Mouse (Mus musculus) G1E (cell line): ENCODE measurements at regions not wholly inside any gene's neighbourhood (a gene's known extent, or its start where the extent isn't known, plus 50 kb on each side); places are given as distances from the start of the nearest gene placed in this dataset.

Source experiments
- ATAC-seq: 2 replicates; pipeline ENCODE4 v1.8.0; 2016; ENCODE audit warnings: mild to moderate bottlenecking; ENCODE audit not compliant: insufficient number of reproducible peaks, poor library complexity, low FRiP score, severe bottlenecking; ENCODE audit errors: extremely low read depth
- DNase-seq: peaks from one replicate; pipeline ENCODE4 v3.0.0; 2012; ENCODE audit warnings: low spot score
- H3K27me3 ChIP-seq: 2 replicates; pipeline ENCODE4 v1.6.1; 2012; ENCODE audit warnings: mild to moderate bottlenecking, low read length, inconsistent platforms; ENCODE audit not compliant: insufficient read depth
- H3K36me3 ChIP-seq: replicated peaks from 2 replicates; pipeline ENCODE3; 2012; ENCODE audit warnings: mild to moderate bottlenecking, inconsistent platforms
- H3K4me1 ChIP-seq: 2 replicates; pipeline ENCODE4 v1.6.1; 2012; ENCODE audit warnings: low read depth, low read length, inconsistent platforms, mixed read lengths; ENCODE audit not compliant: insufficient read depth
- H3K4me3 ChIP-seq: 2 replicates; pipeline ENCODE4 v1.5.1; 2012; ENCODE audit warnings: low read depth, mild to moderate bottlenecking, inconsistent platforms, low read length, moderate library complexity, mixed read lengths
- H3K9me3 ChIP-seq: replicated peaks from 2 replicates; pipeline ENCODE4 v1.6.1; 2012; ENCODE audit warnings: inconsistent platforms
- CTCF ChIP-seq: IDR thresholded peaks from 2 replicates; pipeline ENCODE4 v1.5.1; 2012; ENCODE audit warnings: low read depth, low read length, inconsistent platforms, mixed read lengths
- GATA1 ChIP-seq: IDR thresholded peaks from 2 replicates; pipeline ENCODE4 v1.6.1; 2012; ENCODE audit warnings: borderline replicate concordance, low read length, inconsistent platforms, mixed read lengths
- GATA2 ChIP-seq: IDR thresholded peaks from 2 replicates; pipeline ENCODE4 v1.6.1; 2012; ENCODE audit warnings: low read depth, low read length, inconsistent platforms, borderline replicate concordance
- POLR2AphosphoS5 ChIP-seq: IDR thresholded peaks from 2 replicates; pipeline ENCODE4 v1.6.1; 2012; ENCODE audit warnings: low read depth, low read length, inconsistent platforms; ENCODE audit not compliant: insufficient replicate concordance
- TAL1 ChIP-seq: conservative IDR thresholded peaks from 2 replicates; pipeline ENCODE4 v1.6.1; 2012; ENCODE audit warnings: low read depth, low read length, inconsistent platforms, mixed read lengths

DNA sequence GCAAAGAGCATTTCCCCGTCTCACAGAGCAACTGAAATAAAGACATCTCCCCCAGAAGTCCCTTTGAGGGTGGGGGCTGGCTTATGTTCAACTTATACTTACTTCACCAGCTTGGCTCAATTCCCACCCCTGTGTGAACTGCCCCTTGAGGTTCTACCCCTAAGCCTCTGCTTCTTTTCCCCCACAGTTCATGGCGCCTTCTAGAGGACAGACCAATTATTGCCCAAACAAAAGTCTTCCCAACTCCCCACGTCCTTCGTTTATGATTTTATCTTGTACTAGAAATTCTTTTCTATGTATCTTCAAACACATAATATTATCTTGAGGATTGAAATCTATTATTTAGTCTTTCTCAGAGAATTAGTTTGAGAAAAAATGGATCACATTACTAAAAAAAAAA lies 391.9 kb downstream of the Adam3 start:
- ATAC-seq (no peak), DNase-seq (no peak)
- TF ChIP-seq CTCF (no peak), GATA1 (no peak), GATA2 (no peak)

DNA sequence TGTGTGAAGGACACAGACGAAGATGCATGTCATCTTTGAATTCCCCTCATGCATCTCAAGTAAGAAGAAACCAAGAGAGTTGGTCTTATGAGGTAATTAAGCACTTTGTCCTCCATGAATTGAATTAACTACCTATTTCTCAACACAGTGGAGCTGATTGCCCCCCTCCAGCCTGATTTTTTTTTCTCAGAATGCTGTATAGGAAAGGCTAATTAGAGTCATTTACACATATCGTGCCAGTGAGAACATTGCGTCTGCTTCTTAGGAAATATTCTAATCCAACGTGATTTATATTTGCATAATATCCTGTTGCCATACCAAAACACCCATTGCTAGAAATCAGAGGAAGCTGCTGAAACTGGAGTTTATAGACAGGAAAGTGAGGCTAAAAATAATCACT lies 414.8 kb downstream of the Adam3 start:
- Histone ChIP-seq H3K27me3 (no peaks in the 10 kb centered on the region), H3K4me1 (no peaks in the 10 kb centered on the region), H3K4me3 (no peak overlapping the region), H3K9me3 (peaks cover 7% of the 10 kb centered on the region; the same call in 1 of the 2 replicates), H3K36me3 (no peaks in the 10 kb centered on the region)
- DNase-seq = no peak
- ATAC-seq = no peak
- TF ChIP-seq TAL1 (no peak), POLR2AphosphoS5 (no peak), CTCF (no peak), GATA1 (no peak), GATA2 (no peak)

More for the DNA sequence above, 391.9 kb downstream of the Adam3 start:
- H3K27me3 ChIP-seq = no peaks in the 10 kb centered on the region
- no peaks in the 10 kb centered on the region for H3K4me1 ChIP-seq
- no peak overlapping the region for H3K4me3 ChIP-seq
- peaks cover 39% of the 10 kb centered on the region for H3K9me3 ChIP-seq
- no peaks in the 10 kb centered on the region for H3K36me3 ChIP-seq

DNA sequence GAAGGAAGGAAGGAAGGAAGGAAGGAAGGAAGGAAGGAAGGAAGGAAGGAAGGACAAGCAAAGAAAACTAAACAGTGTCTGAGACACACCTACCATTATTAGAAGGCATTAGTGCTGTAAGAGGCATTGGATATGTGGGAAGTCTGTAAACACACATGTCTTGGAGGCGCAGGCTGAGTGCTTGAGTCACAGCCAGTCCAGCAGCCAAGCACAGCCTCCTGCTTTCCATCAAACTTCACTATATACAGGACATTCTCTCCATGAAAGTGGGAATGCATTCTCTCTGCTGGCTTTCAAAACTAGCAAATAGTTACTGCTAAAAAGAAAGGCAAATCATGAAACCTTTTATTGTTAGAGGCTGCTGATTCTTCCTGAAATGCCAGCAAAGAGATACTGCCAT lies 431.1 kb downstream of the Adam3 start:
- no peak for TF ChIP-seq POLR2AphosphoS5
- no peak for TF ChIP-seq GATA2
- TF ChIP-seq TAL1 = no peak
- TF ChIP-seq GATA1 = no peak
- no peak for TF ChIP-seq CTCF
- peaks cover 20% of the 10 kb centered on the region for H3K9me3 ChIP-seq
- no peak for ATAC-seq
- no peak overlapping the region for H3K4me3 ChIP-seq
- no peak for DNase-seq
- H3K36me3 ChIP-seq = no peaks in the 10 kb centered on the region
- H3K4me1 ChIP-seq = no peaks in the 10 kb centered on the region
- H3K27me3 ChIP-seq = no peaks in the 10 kb centered on the region

DNA sequence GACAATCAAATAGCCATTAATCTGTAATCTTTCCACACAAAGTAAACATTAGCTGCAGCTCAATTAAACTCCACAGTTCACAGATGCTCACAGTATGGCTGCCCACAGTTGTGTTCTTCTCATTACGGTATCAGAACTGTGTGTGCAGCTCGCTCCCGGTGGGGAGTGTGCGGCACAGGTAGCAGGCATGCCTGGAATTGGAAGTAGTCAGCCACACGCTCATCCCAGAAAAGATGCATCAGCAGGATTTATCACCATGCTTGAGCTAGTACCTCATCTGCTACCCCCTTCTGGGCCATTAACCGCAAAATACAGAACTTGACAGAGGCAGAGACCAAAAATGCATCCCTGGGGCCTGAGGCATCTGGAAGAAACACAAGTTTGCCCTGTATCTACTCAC lies 437.8 kb downstream of the Adam3 start:
- ATAC-seq (no peak), DNase-seq (no peak)
- Histone ChIP-seq H3K4me1 (no peaks in the 10 kb centered on the region), H3K4me3 (no peak overlapping the region), H3K36me3 (no peaks in the 10 kb centered on the region), H3K9me3 (peaks cover 17% of the 10 kb centered on the region), H3K27me3 (no peaks in the 10 kb centered on the region)
- TF ChIP-seq GATA1 (no peak), CTCF (no peak), POLR2AphosphoS5 (no peak), GATA2 (no peak), TAL1 (no peak)

DNA sequence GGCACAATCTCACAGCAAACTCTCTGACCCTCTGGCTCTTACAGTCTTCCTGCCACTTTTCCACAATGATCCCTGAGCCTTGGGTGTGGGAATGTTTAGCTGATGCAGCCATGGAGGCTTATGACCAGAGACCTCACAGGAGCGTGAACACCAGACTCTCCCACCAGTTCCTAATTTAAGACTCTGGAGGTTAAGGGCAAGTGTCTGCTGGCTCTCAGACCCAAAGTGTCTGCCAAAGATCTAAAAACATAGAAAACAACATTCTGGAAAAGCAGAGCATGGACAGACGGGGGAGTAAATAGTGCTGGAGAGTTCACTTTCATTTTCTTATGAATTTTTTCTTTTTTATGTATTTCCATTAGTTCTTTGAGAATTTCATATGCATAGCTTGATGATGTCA lies 440.7 kb downstream of the Adam3 start:
- DNase-seq = no peak
- H3K4me1 ChIP-seq = no peaks in the 10 kb centered on the region
- H3K9me3 ChIP-seq = peaks cover 23% of the 10 kb centered on the region
- no peaks in the 10 kb centered on the region for H3K27me3 ChIP-seq
- no peak for ATAC-seq
- TF ChIP-seq GATA1 (no peak), TAL1 (no peak), POLR2AphosphoS5 (no peak), GATA2 (no peak), CTCF (no peak)
- no peak overlapping the region for H3K4me3 ChIP-seq
- no peaks in the 10 kb centered on the region for H3K36me3 ChIP-seq

DNA sequence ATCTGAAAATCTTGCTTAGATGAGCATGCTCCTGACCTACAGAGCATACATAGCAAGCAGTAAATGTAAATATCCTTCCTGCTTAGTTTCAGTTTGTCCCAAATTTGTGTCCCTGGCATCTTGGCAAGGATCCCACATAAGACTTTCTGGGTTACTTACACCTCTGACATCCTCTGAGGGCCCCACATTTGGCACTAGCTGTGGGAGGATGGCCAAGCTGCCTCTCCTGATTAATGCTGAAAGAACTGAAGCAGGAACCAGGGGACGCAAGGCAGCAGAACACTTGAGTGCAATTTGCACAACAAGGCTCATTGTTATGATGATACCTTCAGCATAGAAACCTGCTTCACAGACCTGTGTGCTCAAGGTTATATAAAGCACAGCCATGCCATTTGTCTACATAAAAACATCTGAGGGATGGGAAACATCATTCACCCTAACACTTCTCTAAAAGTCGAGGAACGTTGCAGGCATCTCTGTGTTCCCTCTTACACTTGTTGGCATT lies 441.7 kb downstream of the Adam3 start:
- TF ChIP-seq GATA2 (no peak), TAL1 (no peak), GATA1 (no peak), CTCF (no peak), POLR2AphosphoS5 (no peak)
- Histone ChIP-seq H3K4me1 (no peaks in the 10 kb centered on the region), H3K27me3 (no peaks in the 10 kb centered on the region), H3K9me3 (peaks cover 25% of the 10 kb centered on the region), H3K4me3 (no peak overlapping the region), H3K36me3 (no peaks in the 10 kb centered on the region)
- ATAC-seq (no peak), DNase-seq (no peak)

DNA sequence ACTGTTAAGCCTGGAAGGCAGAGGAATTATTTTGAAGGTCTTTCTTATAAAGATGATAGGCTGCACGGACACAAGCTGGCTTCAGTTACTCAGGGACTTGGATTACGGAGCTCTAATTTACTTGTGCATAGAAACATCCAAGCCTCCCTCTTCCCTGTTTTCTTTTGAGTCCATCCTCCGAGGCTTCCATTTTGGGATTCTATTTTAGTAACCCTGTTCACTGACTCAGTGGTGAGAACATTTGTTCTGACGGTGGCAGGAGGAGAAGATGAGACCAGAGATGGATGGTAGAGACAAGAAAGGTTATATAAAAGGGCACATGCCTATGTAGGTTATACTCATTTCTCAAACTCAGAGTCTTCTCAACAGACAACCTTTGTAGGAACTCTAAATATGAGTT lies 445.4 kb downstream of the Adam3 start:
- DNase-seq (no peak), ATAC-seq (no peak)
- H3K4me1 ChIP-seq = no peaks in the 10 kb centered on the region
- no peaks in the 10 kb centered on the region for H3K27me3 ChIP-seq
- no peaks in the 10 kb centered on the region for H3K36me3 ChIP-seq
- peaks cover 30% of the 10 kb centered on the region for H3K9me3 ChIP-seq
- TF ChIP-seq GATA2 (no peak), CTCF (no peak)
- no peak overlapping the region for H3K4me3 ChIP-seq
